Mouse (Mus musculus) neural tube, embryonic 14.5 days (tissue): ENCODE results near the gene Anapc15-ps. TPM values are rescaled to one million over a fixed set of nuclear protein-coding genes. Genes with fewer than 3 reads are reported as not detected.

Experiments used
- ATAC-seq: fragments of 200-750 bp; cut with Nextera tagmentation; 2 replicates; pipeline ENCODE4 v1.8.0; 2017; ENCODE audit warnings: low read depth, mild to moderate bottlenecking, moderate TSS enrichment, moderate library complexity
- H3K27ac ChIP-seq: fragments of 300-500 bp; sonication (generic); 2 replicates; pipeline ENCODE4 v1.5.1; 2014; ENCODE audit warnings: low read depth, mild to moderate bottlenecking, control low read depth, low read length, moderate library complexity, mixed read lengths
- H3K27me3 ChIP-seq: fragments of 300-500 bp; sonication (generic); 2 replicates; pipeline ENCODE4 v1.6.1; 2014; ENCODE audit warnings: low read length; ENCODE audit not compliant: control insufficient read depth, insufficient read depth
- H3K36me3 ChIP-seq: fragments of 300-500 bp; sonication (generic); 2 replicates; pipeline ENCODE4 v1.6.1; 2014; ENCODE audit warnings: low read length, mixed read lengths; ENCODE audit not compliant: control insufficient read depth, insufficient read depth
- H3K4me1 ChIP-seq: fragments of 300-500 bp; sonication (generic); 2 replicates; pipeline ENCODE4 v1.6.1; 2014; ENCODE audit warnings: low read length; ENCODE audit not compliant: control insufficient read depth, insufficient read depth
- H3K4me2 ChIP-seq: fragments of 300-500 bp; sonication (generic); 2 replicates; pipeline ENCODE4 v1.6.1; 2014; ENCODE audit warnings: mild to moderate bottlenecking, low read depth, low read length, control low read depth
- H3K4me3 ChIP-seq: fragments of 300-500 bp; sonication (generic); 2 replicates; pipeline ENCODE4 v1.5.1; 2014; ENCODE audit warnings: low read depth, low read length, control low read depth, mixed read lengths
- H3K9ac ChIP-seq: fragments of 300-500 bp; sonication (generic); replicated peaks from 2 replicates; pipeline ENCODE4 v1.6.1; 2014; ENCODE audit warnings: low read depth, mild to moderate bottlenecking, control low read depth, low read length, mixed read lengths
- H3K9me3 ChIP-seq: fragments of 300-500 bp; sonication (generic); 2 replicates; pipeline ENCODE4 v1.6.1; 2016; ENCODE audit warnings: low read length; ENCODE audit not compliant: control insufficient read depth
- WGBS: fragments of 180-500 bp; shearing (Covaris S2); extraction: QIAGEN DNeasy Blood & Tissue Kit; methylation state at CpG from one replicate; pipeline ENCODE4 v1.1.7; 2014; 5-methylcytosine and 5-hydroxymethylcytosine counted together
- polyA plus RNA-seq: library from polyadenylated mRNA; unstranded; fragments of >200 nt; fragmentation: Nextera tagmentation; extraction: Ambion mirVana; gene quantifications from 2 replicates; pipeline ENCODE4 v1.2.1, GENCODE M21; 2014

Anapc15-ps gene
- polyA plus RNA-seq, 1 experiment from 2014 or later, result not detected

DNA sequence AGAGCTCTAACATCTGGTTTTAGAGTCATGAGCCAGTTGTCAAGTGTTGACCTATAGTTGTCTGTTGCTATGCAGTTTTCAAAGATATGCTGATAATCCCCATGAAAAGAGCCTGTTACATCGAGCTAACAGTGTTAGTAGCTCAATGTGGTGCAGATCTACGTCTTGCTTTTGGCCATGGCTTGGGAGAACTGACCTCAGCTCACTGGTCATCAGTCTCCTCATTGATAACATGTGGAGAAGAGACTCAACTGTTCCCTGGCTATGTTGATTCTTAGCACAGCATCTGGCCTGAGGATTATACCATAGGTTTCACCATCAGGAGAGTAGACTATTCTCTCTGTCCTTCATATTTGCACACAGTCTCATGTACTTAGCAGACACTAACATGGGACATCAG, 6.5 kb downstream of the Anapc15-ps start:
- 79% methylated on average over 2 of the region's 2 CpGs for WGBS
- no peaks in the 10 kb centered on the region for H3K27me3 ChIP-seq
- no peak for ATAC-seq
- H3K27ac ChIP-seq, result no peak overlapping the region
- H3K4me3 ChIP-seq, result no peak overlapping the region
- H3K9ac ChIP-seq, result no peak overlapping the region
- no peaks in the 10 kb centered on the region for H3K36me3 ChIP-seq
- no peak overlapping the region for H3K4me2 ChIP-seq
- no peaks in the 10 kb centered on the region for H3K9me3 ChIP-seq
- H3K4me1 ChIP-seq, result no peaks in the 10 kb centered on the region

DNA sequence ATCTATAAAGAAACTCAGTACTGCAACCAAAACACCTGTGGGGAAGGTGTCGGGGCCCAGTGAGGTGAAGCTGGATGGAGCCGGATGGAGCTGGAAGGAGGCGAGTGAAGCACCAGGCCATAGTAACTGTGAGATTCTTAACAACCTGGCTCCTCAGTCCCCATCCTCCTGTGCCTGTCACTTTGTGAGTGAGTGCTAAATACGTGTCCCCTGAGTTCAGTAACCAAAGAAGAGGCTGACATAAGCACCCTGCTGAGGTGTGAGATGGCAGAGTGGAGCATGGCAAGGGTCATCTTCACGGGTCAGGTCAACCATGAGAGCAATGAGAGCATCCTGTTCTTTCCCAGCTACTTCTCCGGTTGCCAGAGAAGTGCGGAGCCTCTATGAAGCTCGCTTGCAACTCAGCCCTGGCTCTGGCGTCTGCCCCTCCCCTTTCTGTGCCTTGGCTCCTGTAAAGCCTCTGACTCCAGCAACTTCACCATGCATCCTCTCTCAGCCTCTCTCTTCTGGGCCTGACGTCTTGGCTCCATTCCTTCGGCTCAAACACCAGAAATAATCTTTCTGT, 7.7 kb downstream of the Anapc15-ps start:
- Histone ChIP-seq H3K27me3 (no peaks in the 10 kb centered on the region), H3K4me3 (no peak overlapping the region), H3K27ac (no peak overlapping the region), H3K9me3 (no peaks in the 10 kb centered on the region), H3K9ac (no peak overlapping the region), H3K36me3 (no peaks in the 10 kb centered on the region), H3K4me2 (no peak overlapping the region), H3K4me1 (no peaks in the 10 kb centered on the region)
- no peak for ATAC-seq
- WGBS, result 39% methylated on average over 11 of the region's 11 CpGs

DNA sequence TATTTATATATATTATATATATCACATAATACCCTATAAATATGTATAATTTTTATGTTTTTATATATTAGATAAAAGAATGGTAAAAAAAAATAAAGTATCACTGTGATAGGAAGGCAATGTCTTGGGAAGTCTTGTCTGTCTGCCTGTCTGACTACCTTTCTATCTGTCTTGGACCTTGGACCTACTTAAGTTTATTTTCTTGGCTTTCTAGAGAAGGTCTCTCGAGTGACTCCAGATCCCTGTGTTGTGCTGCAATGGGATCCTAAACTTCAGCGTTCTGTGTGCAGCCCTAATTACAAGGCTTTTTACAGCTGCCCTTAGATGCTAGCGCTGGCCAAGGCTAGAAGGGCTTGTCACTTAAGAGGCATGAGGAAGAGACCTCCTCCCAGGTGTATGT, 8.6 kb downstream of the Anapc15-ps start:
- Histone ChIP-seq H3K36me3 (no peaks in the 10 kb centered on the region), H3K27ac (no peak overlapping the region), H3K27me3 (no peaks in the 10 kb centered on the region), H3K4me3 (no peak overlapping the region), H3K4me1 (no peaks in the 10 kb centered on the region), H3K4me2 (no peak overlapping the region), H3K9me3 (no peaks in the 10 kb centered on the region), H3K9ac (no peak overlapping the region)
- no peak for ATAC-seq
- 68% methylated on average over 3 of the region's 3 CpGs for WGBS

DNA sequence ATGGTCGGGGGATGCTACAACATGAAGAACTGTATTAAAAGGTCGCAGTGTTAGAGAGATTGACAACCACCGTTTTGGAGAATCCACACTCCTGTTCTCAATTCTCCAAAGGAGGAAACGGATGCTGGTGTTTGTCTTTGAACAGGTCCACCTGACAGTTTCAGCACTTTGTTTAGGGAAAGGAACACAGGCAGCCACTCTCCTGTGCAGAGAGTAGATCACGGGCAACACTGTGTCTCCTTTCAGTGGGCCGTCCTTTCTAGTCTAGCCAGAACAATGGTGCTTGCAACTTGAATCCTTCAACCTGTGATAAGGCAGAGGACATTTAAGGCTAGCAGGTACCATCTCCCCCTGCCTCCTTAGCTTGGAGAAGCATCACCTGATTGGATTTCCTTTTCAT, 12.9 kb downstream of the Anapc15-ps start:
- whole genome bisulfite sequencing, result 86% methylated on average over 6 of the region's 6 CpGs
- H3K4me3 ChIP-seq, result no peak overlapping the region
- no peak overlapping the region for H3K27ac ChIP-seq
- no peaks in the 10 kb centered on the region for H3K27me3 ChIP-seq
- H3K36me3 ChIP-seq, result no peaks in the 10 kb centered on the region
- no peak overlapping the region for H3K4me2 ChIP-seq
- no peak for ATAC-seq
- H3K4me1 ChIP-seq, result no peaks in the 10 kb centered on the region
- H3K9me3 ChIP-seq, result no peaks in the 10 kb centered on the region
- H3K9ac ChIP-seq, result no peak overlapping the region

DNA sequence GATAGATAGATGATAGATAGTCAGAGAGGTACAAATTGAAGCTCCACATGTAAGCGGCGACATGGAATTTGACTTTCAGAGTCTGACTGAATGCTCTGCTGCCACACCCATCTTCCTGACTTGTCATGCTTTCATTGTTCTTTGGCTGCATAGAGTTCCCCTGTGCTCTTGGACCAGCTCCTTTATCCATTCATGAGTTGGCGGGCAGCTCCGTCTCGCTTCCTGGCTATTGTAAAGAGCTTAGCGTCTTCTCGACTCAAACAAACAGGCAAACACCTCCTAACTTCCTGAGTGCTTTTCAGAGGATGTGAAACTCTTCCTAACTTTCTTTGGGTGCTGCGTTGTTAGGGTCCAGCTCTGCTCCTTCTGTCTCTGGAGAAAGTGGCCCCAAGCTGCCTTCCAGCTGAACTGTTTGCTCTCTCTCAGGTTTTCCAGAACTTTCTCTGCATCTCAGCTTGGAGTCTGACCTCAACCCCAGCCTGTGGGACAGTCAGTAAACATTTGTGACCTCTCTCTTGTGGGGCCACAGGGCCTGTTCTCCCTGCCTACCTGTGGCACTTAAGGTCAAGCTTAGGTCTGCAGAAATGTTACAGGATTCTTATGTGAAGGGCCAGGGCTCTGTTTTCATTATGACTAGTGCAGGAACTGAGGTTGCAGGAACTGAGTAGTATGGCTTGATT, 13.6 kb downstream of the Anapc15-ps start:
- WGBS, result 61% methylated on average over 8 of the region's 8 CpGs

DNA sequence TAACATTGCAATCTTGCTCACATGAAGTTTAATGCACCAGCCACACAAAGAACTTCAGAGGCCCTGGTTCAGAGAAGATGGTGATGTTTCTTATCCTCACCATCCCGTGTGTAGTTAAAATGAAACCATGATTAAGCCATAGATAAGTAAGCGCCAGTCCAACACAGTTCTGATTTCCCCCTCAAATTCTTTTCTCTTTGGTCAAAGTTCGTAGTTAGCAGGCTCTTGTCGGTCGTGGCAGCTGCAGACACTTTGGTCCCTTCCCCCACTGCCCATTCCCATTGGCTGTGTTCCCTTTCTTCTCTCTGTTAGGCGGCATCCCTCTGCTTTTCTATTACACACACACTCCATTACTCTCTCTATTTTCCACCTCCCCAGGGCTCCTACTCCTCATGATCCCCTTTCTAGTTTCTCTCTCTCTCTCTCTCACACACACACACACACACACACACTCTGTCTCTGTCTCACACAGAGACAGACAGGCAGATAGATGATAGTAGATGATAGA, 14.4 kb downstream of the Anapc15-ps start:
- Histone ChIP-seq H3K9me3 (no peaks in the 10 kb centered on the region), H3K4me3 (no peak overlapping the region), H3K4me1 (no peaks in the 10 kb centered on the region), H3K36me3 (no peaks in the 10 kb centered on the region), H3K27me3 (no peaks in the 10 kb centered on the region), H3K27ac (no peak overlapping the region; the same call in 1 of the 2 replicates), H3K4me2 (no peak overlapping the region), H3K9ac (no peak overlapping the region)
- WGBS, result 44% methylated on average over 6 of the region's 6 CpGs
- peak; percentile 38; the same call in 1 of the 2 replicates for ATAC-seq

More for the DNA sequence above, 13.6 kb downstream of the Anapc15-ps start:
- H3K4me1 ChIP-seq, result no peaks in the 10 kb centered on the region
- no peaks in the 10 kb centered on the region for H3K27me3 ChIP-seq
- H3K4me2 ChIP-seq, result no peak overlapping the region
- H3K9me3 ChIP-seq, result no peaks in the 10 kb centered on the region
- no peak overlapping the region for H3K4me3 ChIP-seq
- no peak overlapping the region for H3K27ac ChIP-seq
- no peak overlapping the region for H3K9ac ChIP-seq
- ATAC-seq, result no peak
- H3K36me3 ChIP-seq, result no peaks in the 10 kb centered on the region

DNA sequence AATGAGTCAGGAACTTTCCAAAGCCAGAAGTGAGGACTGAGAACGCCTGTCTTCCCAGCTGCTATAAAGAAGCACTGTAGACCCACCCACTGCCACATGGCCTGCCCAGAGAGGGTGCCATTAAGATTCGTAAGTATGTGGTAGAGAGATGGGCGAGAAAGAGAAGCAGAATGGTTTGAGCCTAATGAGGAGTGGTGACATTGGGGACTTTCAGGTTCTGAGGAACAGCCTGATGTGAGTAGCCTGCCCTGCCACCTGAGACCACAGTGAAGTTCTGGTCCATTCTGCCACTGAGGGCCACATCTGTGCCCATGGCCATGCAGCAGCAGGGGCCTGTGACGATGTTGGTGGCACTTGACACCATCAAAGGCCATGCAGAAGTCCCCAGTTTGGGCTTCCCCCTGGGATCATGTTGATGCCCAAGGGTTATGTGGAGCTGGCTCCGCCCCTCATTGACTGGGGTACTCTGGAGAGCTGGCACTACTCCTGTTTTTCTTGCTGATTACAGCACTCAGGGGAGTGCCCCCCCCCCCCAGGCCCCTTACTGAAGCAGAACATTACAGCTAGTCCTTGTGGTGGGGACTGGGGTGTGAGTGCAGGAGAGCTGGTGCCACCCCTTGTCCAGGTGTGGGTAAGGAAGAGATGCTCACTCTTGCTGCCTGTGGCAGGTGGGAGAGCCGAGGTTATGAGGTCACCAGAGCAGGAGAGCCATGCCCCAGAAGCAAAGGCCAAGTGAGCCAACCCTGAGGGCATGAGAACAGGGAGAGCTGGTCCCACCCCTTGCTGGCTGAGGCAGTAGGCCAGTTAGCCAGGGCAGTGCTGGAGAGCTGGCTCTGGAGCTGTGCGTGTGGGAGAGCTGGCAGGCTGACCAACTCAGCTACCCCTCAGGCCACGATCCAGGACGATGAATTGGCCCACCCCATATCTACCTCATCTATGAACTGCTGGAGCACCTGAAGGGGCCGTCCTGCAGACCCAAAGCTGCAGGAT, 16.7 kb downstream of the Anapc15-ps start:
- no peak overlapping the region for H3K9ac ChIP-seq
- H3K36me3 ChIP-seq, result no peaks in the 10 kb centered on the region
- H3K4me1 ChIP-seq, result no peaks in the 10 kb centered on the region
- 90% methylated on average over 10 of the region's 10 CpGs for WGBS
- no peaks in the 10 kb centered on the region for H3K27me3 ChIP-seq
- no peak overlapping the region for H3K4me2 ChIP-seq
- no peaks in the 10 kb centered on the region for H3K9me3 ChIP-seq
- ATAC-seq, result no peak; the same call in 1 of the 2 replicates
- H3K4me3 ChIP-seq, result no peak overlapping the region
- no peak overlapping the region for H3K27ac ChIP-seq

DNA sequence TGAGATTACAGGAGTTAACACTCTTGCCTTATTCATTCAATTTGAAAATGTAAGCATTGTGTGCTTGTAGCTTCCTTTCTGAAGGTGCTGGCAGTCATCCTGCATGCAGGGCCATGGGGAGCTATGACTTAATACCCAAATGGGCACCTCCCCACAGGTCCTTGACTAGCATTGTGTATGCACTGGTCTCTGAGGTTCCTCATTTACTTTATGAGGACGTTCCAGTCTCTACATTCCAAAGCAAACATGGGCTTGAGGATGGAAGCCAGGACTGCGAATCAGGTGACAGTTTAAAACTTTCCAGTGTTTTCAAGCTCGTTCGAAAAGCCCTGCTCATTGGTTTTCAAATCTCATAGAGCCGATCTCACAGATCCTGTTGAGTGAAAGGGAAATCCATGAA, 21.1 kb downstream of the Anapc15-ps start:
- H3K9me3 ChIP-seq, result no peaks in the 10 kb centered on the region
- no peaks in the 10 kb centered on the region for H3K27me3 ChIP-seq
- H3K36me3 ChIP-seq, result no peaks in the 10 kb centered on the region
- no peak overlapping the region for H3K9ac ChIP-seq
- H3K4me1 ChIP-seq, result no peaks in the 10 kb centered on the region
- no peak overlapping the region for H3K27ac ChIP-seq
- H3K4me2 ChIP-seq, result no peak overlapping the region
- WGBS, result 93% methylated on average over 5 of the region's 5 CpGs
- ATAC-seq, result no peak
- no peak overlapping the region for H3K4me3 ChIP-seq
